Mouse (Mus musculus): ENCODE measurements around the gene Nr2c2ap. TPM values are rescaled to one million over a fixed set of nuclear protein-coding genes. Genes with fewer than 3 reads are reported as not detected.
A peak's percentile ranks its signal among the peaks of the same experiment; 100 is the strongest.

Gene Nr2c2ap
- polyA plus RNA-seq, 1 experiment from 2014 or later: 28.4 TPM

- Histone ChIP-seq H3K4me3 (no peak overlapping the region), H3K27me3 (peaks cover 10% of the 10 kb centered on the region), H3K4me1 (peaks cover 9% of the 10 kb centered on the region), H3K4me2 (no peak overlapping the region), H3K9ac (no peak overlapping the region), H3K9me3 (no peaks in the 10 kb centered on the region), H3K36me3 (peaks cover 38% of the 10 kb centered on the region), H3K27ac (no peak overlapping the region)
- WGBS: 88% methylated on average over 7 of the region's 7 CpGs
- ATAC-seq (ENCODE audit: insufficient number of reproducible peaks, insufficient read depth, low FRiP score, low TSS enrichment, low read depth): no peak
Measured at GRCm38 (mm10) chr8:70147678-70148607, 16.8 kb downstream of the Nr2c2ap start.

- peak overlapping the region; percentile 36 for H3K4me2 ChIP-seq
- H3K9me3 ChIP-seq: no peaks in the 10 kb centered on the region
- ATAC-seq (ENCODE audit: insufficient number of reproducible peaks, insufficient read depth, low FRiP score, low TSS enrichment, low read depth): 0 out of 2 replicates have a peak, but pooled peaks have one; percentile 43
- H3K9ac ChIP-seq: peak overlapping the region; percentile 58
- no peak overlapping the region for H3K4me3 ChIP-seq
- no peak overlapping the region for H3K27ac ChIP-seq
- peaks cover 15% of the 10 kb centered on the region for H3K27me3 ChIP-seq
- WGBS: 16% methylated on average over 13 of the region's 13 CpGs
- peaks cover 9% of the 10 kb centered on the region for H3K4me1 ChIP-seq
- H3K36me3 ChIP-seq: peaks cover 22% of the 10 kb centered on the region
Measured at GRCm38 (mm10) chr8:70150158-70150557, 19.0 kb downstream of the Nr2c2ap start.

GRCm38 (mm10) chr8:70152537-70153257 is 21.6 kb downstream of the Nr2c2ap start:
- peak overlapping the region; percentile 38 for H3K4me2 ChIP-seq
- no peak overlapping the region for H3K27ac ChIP-seq
- peak; percentile 86 for ATAC-seq (ENCODE audit: insufficient number of reproducible peaks, insufficient read depth, low FRiP score, low TSS enrichment, low read depth)
- H3K4me3 ChIP-seq: no peak overlapping the region
- H3K9ac ChIP-seq: no peak overlapping the region
- 15% methylated on average over 21 of the region's 22 CpGs for WGBS
- H3K4me1 ChIP-seq: peaks cover 9% of the 10 kb centered on the region
- no peaks in the 10 kb centered on the region for H3K9me3 ChIP-seq
- no peaks in the 10 kb centered on the region for H3K36me3 ChIP-seq
- peaks cover 25% of the 10 kb centered on the region for H3K27me3 ChIP-seq

GRCm38 (mm10) chr8:70157240-70157800 is 26.2 kb downstream of the Nr2c2ap start:
- H3K27ac ChIP-seq: no peak overlapping the region
- H3K9me3 ChIP-seq: no peaks in the 10 kb centered on the region
- 0 out of 2 replicates have a peak overlapping the region, but pooled peaks have one; percentile 27 for H3K9ac ChIP-seq
- no peak overlapping the region for H3K4me3 ChIP-seq
- H3K4me2 ChIP-seq: no peak overlapping the region
- H3K4me1 ChIP-seq: peaks cover 11% of the 10 kb centered on the region; the same call in 1 of the 2 replicates
- peaks cover 15% of the 10 kb centered on the region for H3K27me3 ChIP-seq
- no peak for ATAC-seq (ENCODE audit: insufficient number of reproducible peaks, insufficient read depth, low FRiP score, low TSS enrichment, low read depth)
- no peaks in the 10 kb centered on the region for H3K36me3 ChIP-seq
- 91% methylated on average over 1 of the region's 1 CpGs for WGBS

- Histone ChIP-seq H3K9me3 (no peaks in the 10 kb centered on the region), H3K9ac (peak overlapping the region; percentile 61), H3K4me3 (peak overlapping the region; percentile 46), H3K4me2 (peak overlapping the region; percentile 81), H3K4me1 (peaks cover 8% of the 10 kb centered on the region; the same call in 1 of the 2 replicates), H3K36me3 (no peaks in the 10 kb centered on the region), H3K27ac (no peak overlapping the region), H3K27me3 (peaks cover 12% of the 10 kb centered on the region)
- WGBS: 10% methylated on average over 38 of the region's 40 CpGs
- ATAC-seq (ENCODE audit: insufficient number of reproducible peaks, insufficient read depth, low FRiP score, low TSS enrichment, low read depth): peak; percentile 77
Measured at GRCm38 (mm10) chr8:70158069-70158853, 27.1 kb downstream of the Nr2c2ap start.

GRCm38 (mm10) chr8:70159211-70159610 is 28.1 kb downstream of the Nr2c2ap start:
- Histone ChIP-seq H3K27me3 (peaks cover 16% of the 10 kb centered on the region), H3K4me2 (0 out of 2 replicates have a peak overlapping the region, but pooled peaks have one; percentile 81), H3K27ac (no peak overlapping the region), H3K4me1 (peaks cover 8% of the 10 kb centered on the region; the same call in 1 of the 2 replicates), H3K4me3 (no peak overlapping the region), H3K36me3 (no peaks in the 10 kb centered on the region), H3K9ac (no peak overlapping the region; the same call in 1 of the 2 replicates), H3K9me3 (no peaks in the 10 kb centered on the region)
- ATAC-seq (ENCODE audit: insufficient number of reproducible peaks, insufficient read depth, low FRiP score, low TSS enrichment, low read depth): no peak
- 87% methylated on average over 4 of the region's 4 CpGs for WGBS

- Histone ChIP-seq H3K27me3 (peaks cover 23% of the 10 kb centered on the region), H3K4me3 (no peak overlapping the region), H3K4me1 (peaks cover 8% of the 10 kb centered on the region; the same call in 1 of the 2 replicates), H3K9ac (no peak overlapping the region), H3K27ac (no peak overlapping the region), H3K9me3 (no peaks in the 10 kb centered on the region), H3K36me3 (no peaks in the 10 kb centered on the region), H3K4me2 (no peak overlapping the region)
- no peak for ATAC-seq (ENCODE audit: insufficient number of reproducible peaks, insufficient read depth, low FRiP score, low TSS enrichment, low read depth)
- 53% methylated on average over 13 of the region's 13 CpGs for WGBS
Measured at GRCm38 (mm10) chr8:70160015-70160414, 28.9 kb downstream of the Nr2c2ap start.

GRCm38 (mm10) chr8:70163316-70163715 is 32.2 kb downstream of the Nr2c2ap start:
- WGBS: 78% methylated on average over 3 of the region's 3 CpGs
- H3K4me3 ChIP-seq: no peak overlapping the region
- no peak for ATAC-seq (ENCODE audit: insufficient number of reproducible peaks, insufficient read depth, low FRiP score, low TSS enrichment, low read depth)
- H3K9ac ChIP-seq: no peak overlapping the region
- no peaks in the 10 kb centered on the region for H3K9me3 ChIP-seq
- H3K27me3 ChIP-seq: peaks cover 37% of the 10 kb centered on the region
- peaks cover 11% of the 10 kb centered on the region for H3K4me1 ChIP-seq
- no peak overlapping the region for H3K27ac ChIP-seq
- no peak overlapping the region for H3K4me2 ChIP-seq
- H3K36me3 ChIP-seq: no peaks in the 10 kb centered on the region

GRCm38 (mm10) chr8:70166504-70167110 is 35.5 kb downstream of the Nr2c2ap start:
- Histone ChIP-seq H3K27me3 (peaks cover 37% of the 10 kb centered on the region), H3K27ac (no peak overlapping the region), H3K4me2 (peak overlapping the region; percentile 60), H3K4me1 (peaks cover 12% of the 10 kb centered on the region; the same call in 1 of the 2 replicates), H3K36me3 (no peaks in the 10 kb centered on the region), H3K4me3 (peak overlapping the region; percentile 30), H3K9ac (peak overlapping the region; percentile 57), H3K9me3 (no peaks in the 10 kb centered on the region)
- under 1% methylated on average over 21 of the region's 21 CpGs for WGBS
- 0 out of 2 replicates have a peak, but pooled peaks have one; percentile 57 for ATAC-seq (ENCODE audit: insufficient number of reproducible peaks, insufficient read depth, low FRiP score, low TSS enrichment, low read depth)

GRCm38 (mm10) chr8:70170116-70170515 is 39.0 kb downstream of the Nr2c2ap start:
- Histone ChIP-seq H3K27ac (no peak overlapping the region), H3K27me3 (peaks cover 23% of the 10 kb centered on the region), H3K9ac (no peak overlapping the region), H3K4me1 (peaks cover 32% of the 10 kb centered on the region), H3K9me3 (no peaks in the 10 kb centered on the region), H3K4me2 (no peak overlapping the region), H3K36me3 (peaks cover 7% of the 10 kb centered on the region), H3K4me3 (no peak overlapping the region)
- WGBS: 85% methylated on average over 3 of the region's 3 CpGs
- ATAC-seq (ENCODE audit: insufficient number of reproducible peaks, insufficient read depth, low FRiP score, low TSS enrichment, low read depth): no peak

All from embryonic facial prominence, embryonic 13.5 days (tissue).